12 mouse cellular contexts compared by ENCODE assay signal in the genomic region with DNA sequence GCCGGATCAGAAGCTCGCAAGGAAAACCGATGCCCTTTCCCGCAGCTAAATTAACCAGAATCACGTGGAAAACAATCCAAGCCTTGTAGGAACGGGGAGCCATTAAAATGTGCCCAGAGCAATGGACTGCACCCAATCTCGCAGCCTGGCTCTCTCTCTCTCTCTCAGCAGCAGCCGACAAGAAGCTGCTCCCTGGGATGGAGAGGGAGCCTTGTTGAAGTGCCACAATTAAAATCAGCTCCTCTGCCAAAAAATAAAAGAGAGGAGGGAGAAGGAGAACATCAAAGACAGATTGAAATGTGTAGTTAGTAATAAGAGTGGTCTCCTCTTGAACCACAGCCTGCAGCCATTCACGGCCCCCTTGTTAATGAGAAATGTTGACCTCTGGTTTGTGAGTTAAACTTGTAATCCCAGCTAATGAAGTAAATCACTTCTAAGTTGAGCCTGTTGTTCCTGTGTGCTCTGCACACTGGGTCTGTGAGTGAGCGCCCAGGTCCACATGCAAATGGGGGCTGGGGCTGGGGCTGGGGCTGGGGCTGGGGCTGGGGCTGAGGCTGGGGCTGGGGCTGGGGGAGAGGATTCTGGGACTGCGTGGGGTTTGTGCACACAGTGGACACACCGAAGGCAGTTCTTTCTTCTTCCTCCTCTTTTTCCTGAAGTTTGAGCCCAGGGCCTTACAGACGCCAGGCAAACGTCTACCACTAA. TPM values are rescaled to one million over a fixed set of nuclear protein-coding genes. Genes with fewer than 3 reads are reported as not detected.
A peak's percentile ranks its signal among the peaks of the same experiment; 100 is the strongest.
DNase-seq lines count a peak whose midpoint lies in the region; ATAC-seq lines count a peak whose summit lies in the region.
"Had no signal": no experiment of that assay in that cellular context is flagged by ENCODE, and none has a peak within 500 bp of the region (broad histone marks: within the 10 kb centered on the region; RNA-seq: fewer than 3 reads in every experiment).

No protein-coding gene starts in this region.

- no peak overlapping the region for H3K4me2 ChIP-seq in forebrain, embryonic 15.5 days (replicated peaks)
- no peak overlapping the region for H3K4me2 ChIP-seq in neural tube, embryonic 15.5 days

- 0 out of 2 replicates have a peak overlapping the region, but pooled peaks have one; percentile 11 for H3K9ac ChIP-seq in forebrain, embryonic 15.5 days (replicated peaks)
- no peak overlapping the region for H3K9ac ChIP-seq in neural tube, embryonic 15.5 days (replicated peaks)
- H3K9ac ChIP-seq: liver, embryonic 14.5 days had no signal

- DNase-seq in right cerebral cortex, postnatal 10 days (ENCODE audit: low spot score in 2 of 2): peak; percentile 30 to 40
- DNase-seq in right cerebral cortex, postnatal 14 days: no peak
- peak; percentile 21 for DNase-seq in kidney, postnatal 14 days
- DNase-seq in thymus, postnatal 25 days: no peak
- DNase-seq in lung, postnatal 10 days: no peak
- no peak for DNase-seq in left cerebral cortex, postnatal 14 days (ENCODE audit: low spot score in 2 of 2)

- H3K27ac ChIP-seq in forebrain, embryonic 15.5 days (replicated peaks): peak overlapping the region; percentile 65
- 0 out of 2 replicates have a peak overlapping the region, but pooled peaks have one; percentile 37 for H3K27ac ChIP-seq in neural tube, embryonic 15.5 days (replicated peaks)
- H3K27ac ChIP-seq: liver, embryonic 14.5 days had no signal

- no peaks in the 10 kb centered on the region for H3K9me3 ChIP-seq in forebrain, embryonic 15.5 days
- no peaks in the 10 kb centered on the region for H3K9me3 ChIP-seq in neural tube, embryonic 15.5 days (replicated peaks)

- H3K27me3 ChIP-seq in forebrain, embryonic 15.5 days: no peaks in the 10 kb centered on the region
- no peaks in the 10 kb centered on the region for H3K27me3 ChIP-seq in neural tube, embryonic 15.5 days (replicated peaks)

- ATAC-seq in forebrain, embryonic 15.5 days (replicated peaks): peak; percentile 76
- no peak for ATAC-seq in neural tube, embryonic 15.5 days (ENCODE audit: low FRiP score)
- ATAC-seq: activated CD4-positive, CD25-positive, alpha-beta regulatory T cell, adult 4 months; intestine, embryonic 16.5 days had no signal

- intact Hi-C loops in left cerebral cortex, postnatal 14 days (cut with DNase I): loop anchor here (5.0 kb wide), 1 partner anchor 104 kb away; no protein-coding TSS in a partner anchor

- H3K4me1 ChIP-seq in forebrain, embryonic 15.5 days: peaks cover 21% of the 10 kb centered on the region
- H3K4me1 ChIP-seq in neural tube, embryonic 15.5 days: peaks cover 17% of the 10 kb centered on the region

- WGBS in forebrain, embryonic 15.5 days: 7% methylated on average over 14 of the region's 14 CpGs
- 34% methylated on average over 14 of the region's 14 CpGs for WGBS in neural tube, embryonic 15.5 days

- no peak overlapping the region for H3K4me3 ChIP-seq in forebrain, embryonic 15.5 days
- H3K4me3 ChIP-seq in neural tube, embryonic 15.5 days (replicated peaks): no peak overlapping the region

- no peaks in the 10 kb centered on the region for H3K36me3 ChIP-seq in forebrain, embryonic 15.5 days
- no peaks in the 10 kb centered on the region for H3K36me3 ChIP-seq in neural tube, embryonic 15.5 days

RNA-seq across cellular contexts. Expression of a gene that starts 59.8 kb away (rescaled TPM):
- polyA plus RNA-seq in forebrain, embryonic 15.5 days (2015; fragmentation: Nextera tagmentation; extraction: Ambion mirVana): 27.7 and 29.0 TPM in 2 replicates
- 26.0 and 26.9 TPM in 2 replicates for polyA plus RNA-seq in neural tube, embryonic 15.5 days (2015; fragmentation: Nextera tagmentation; extraction: Ambion mirVana)
- 10 to 100 TPM; 16.0 to 16.2 TPM for total RNA-seq in left cerebral cortex, postnatal 14 days (2021)
- total RNA-seq: granulocyte monocyte progenitor cell, adult 5-6 weeks had no signal
- polyA plus RNA-seq: activated CD4-positive, CD25-positive, alpha-beta regulatory T cell, adult 4 months had no signal

Comparison
In these comparisons a context has a peak if more than half of its experiments do, and no peak if none do; other contexts are left out.
1. DNase-seq: peak in right cerebral cortex, postnatal 10 days (2 of 2) and kidney, postnatal 14 days (single experiment); none in right cerebral cortex, postnatal 14 days (single experiment), thymus, postnatal 25 days (single experiment), lung, postnatal 10 days (single experiment) and left cerebral cortex, postnatal 14 days (0 of 2).